Mouse (Mus musculus): ENCODE measurements around the gene Gpatch11. TPM values are rescaled to one million over a fixed set of nuclear protein-coding genes. Genes with fewer than 3 reads are reported as not detected.
"Not testable (repeated sequence)": the region's sequence is repeated elsewhere in the genome, so short reads cannot be mapped to it uniquely, and the experiment has no call there.

Gene Gpatch11
- 10 to 100 TPM; 28.4 to 28.5 TPM for total RNA-seq (2021)

GRCm38 (mm10) chr17:78834856-78835835 lies at the start of gene Gpatch11, which contains the start of gene Heatr5b:
Gpatch11 (plus strand) TSS chr17:78835567.
Heatr5b (minus strand) TSS chr17:78835364.
- intact Hi-C loops (cut with DNase I), result loop anchor here (5.0 kb wide), 3 partner anchors 87 to 102 kb away; partner anchors contain the start of genes Cebpz, Ndufaf7 and Strn
- DNase-seq, result peak; percentile 98

- DNase-seq; intact Hi-C loops (cut with DNase I): not testable (repeated sequence)
Observed at GRCm38 (mm10) chr17:78788273-78788672, 47.1 kb upstream of the Gpatch11 start.

- intact Hi-C loops (cut with DNase I), result no loop called here
- DNase-seq, result peak; percentile 16 to 47
Observed at GRCm38 (mm10) chr17:78791068-78791689, 44.2 kb upstream of the Gpatch11 start.

GRCm38 (mm10) chr17:78791690-78792070 lies 43.7 kb upstream of the Gpatch11 start:
- DNase-seq, result no peak
- intact Hi-C loops (cut with DNase I), result no loop called here

- no peak for DNase-seq
- intact Hi-C loops (cut with DNase I), result no loop called here
Observed at GRCm38 (mm10) chr17:78792122-78792521, 43.2 kb upstream of the Gpatch11 start.

- intact Hi-C loops (cut with DNase I), result no loop called here
- DNase-seq, result no peak
Observed at GRCm38 (mm10) chr17:78794390-78794789, 41.0 kb upstream of the Gpatch11 start.

- DNase-seq, result no peak
- intact Hi-C loops (cut with DNase I), result no loop called here
Observed at GRCm38 (mm10) chr17:78797222-78797621, 38.1 kb upstream of the Gpatch11 start.

GRCm38 (mm10) chr17:78809019-78809418 lies 26.3 kb upstream of the Gpatch11 start:
- DNase-seq, result no peak
- intact Hi-C loops (cut with DNase I), result no loop called here

GRCm38 (mm10) chr17:78809582-78809981 lies 25.8 kb upstream of the Gpatch11 start:
- intact Hi-C loops (cut with DNase I), result no loop called here
- no peak for DNase-seq

GRCm38 (mm10) chr17:78824346-78824745 lies 11.0 kb upstream of the Gpatch11 start:
- intact Hi-C loops (cut with DNase I), result no loop called here
- no peak for DNase-seq

GRCm38 (mm10) chr17:78836056-78836455 lies 689 bp downstream of the Gpatch11 start:
- DNase-seq, result no peak
- intact Hi-C loops (cut with DNase I), result loop anchor here (5.0 kb wide), 2 partner anchors 86 to 101 kb away; partner anchors contain the start of genes Cebpz and Ndufaf7

GRCm38 (mm10) chr17:78842271-78842928 lies 7.0 kb downstream of the Gpatch11 start:
- no peak for DNase-seq
- intact Hi-C loops (cut with DNase I), result no loop called here

- intact Hi-C loops (cut with DNase I), result no loop called here
- no peak for DNase-seq
Observed at GRCm38 (mm10) chr17:78856243-78856642, 20.9 kb downstream of the Gpatch11 start.

GRCm38 (mm10) chr17:78873886-78874285 lies 38.5 kb downstream of the Gpatch11 start:
- no peak for DNase-seq
- intact Hi-C loops (cut with DNase I), result no loop called here

GRCm38 (mm10) chr17:78881878-78882304 lies 46.5 kb downstream of the Gpatch11 start:
- intact Hi-C loops (cut with DNase I), result no loop called here
- DNase-seq, result no peak

- intact Hi-C loops (cut with DNase I), result no loop called here
- DNase-seq, result peak; percentile 80 to 82
Observed at GRCm38 (mm10) chr17:78882401-78883112, 47.2 kb downstream of the Gpatch11 start, which contains the start of gene Eif2ak2. Eif2ak2 (minus strand) TSS chr17:78882573.

GRCm38 (mm10) chr17:78883291-78883690 lies 47.9 kb downstream of the Gpatch11 start:
- no peak for DNase-seq
- intact Hi-C loops (cut with DNase I), result no loop called here

- no peak for DNase-seq
- intact Hi-C loops (cut with DNase I), result no loop called here
Observed at GRCm38 (mm10) chr17:78885286-78886065, 50.1 kb downstream of the Gpatch11 start.

GRCm38 (mm10) chr17:78888554-78888953 lies 53.2 kb downstream of the Gpatch11 start:
- intact Hi-C loops (cut with DNase I), result no loop called here
- no peak for DNase-seq
